Mouse (Mus musculus) lung, postnatal 36 days (tissue): Measurements from ENCODE around the gene Top2a.

Experiments used
- DNase-seq: peaks from one replicate; pipeline ENCODE4 v3.0.0; 2022; ENCODE audit warnings: mixed read lengths

Top2a gene

DNA sequence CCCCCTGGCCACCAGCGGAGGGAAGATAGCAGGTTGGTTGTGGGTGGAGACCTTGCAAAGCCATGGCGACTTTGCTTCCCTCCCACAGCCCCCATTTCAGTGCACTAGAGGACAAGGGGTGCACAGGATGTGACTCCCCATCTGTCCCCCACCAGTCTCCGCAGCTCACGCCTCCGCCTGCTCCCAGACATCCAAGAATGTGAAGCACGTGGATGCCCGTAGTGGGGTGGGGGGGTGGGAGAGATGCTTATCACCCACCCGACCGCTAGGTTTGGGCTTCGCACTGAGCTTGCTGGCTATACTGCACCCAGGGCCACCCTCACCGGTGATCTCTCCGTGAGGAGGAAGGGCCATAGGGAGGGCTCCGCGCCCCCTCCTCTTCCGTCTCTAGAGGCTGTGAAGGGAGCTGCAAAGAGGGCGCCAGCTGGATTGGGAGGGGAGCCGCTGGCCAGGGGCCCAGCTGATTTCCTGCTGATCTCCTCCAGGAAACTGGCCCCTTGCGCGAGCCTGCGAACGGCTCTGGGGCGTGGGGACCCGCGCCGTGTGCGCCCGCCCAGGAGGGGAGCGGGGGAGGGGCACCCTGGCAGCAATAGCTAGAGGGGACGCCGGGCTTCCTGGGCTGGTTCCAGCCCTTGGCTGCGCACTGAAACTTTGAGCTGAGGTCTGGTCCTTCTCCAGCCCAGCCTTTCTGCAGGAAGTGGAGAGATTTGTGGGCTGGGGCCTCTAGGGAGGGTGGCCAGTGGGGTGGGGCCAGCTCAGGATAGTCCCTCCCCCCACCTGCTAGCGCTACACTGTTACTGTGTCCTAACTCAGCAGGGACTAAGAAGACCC, 60.6 kb downstream of the Top2a start:
- peak; percentile 93 for DNase-seq

DNA sequence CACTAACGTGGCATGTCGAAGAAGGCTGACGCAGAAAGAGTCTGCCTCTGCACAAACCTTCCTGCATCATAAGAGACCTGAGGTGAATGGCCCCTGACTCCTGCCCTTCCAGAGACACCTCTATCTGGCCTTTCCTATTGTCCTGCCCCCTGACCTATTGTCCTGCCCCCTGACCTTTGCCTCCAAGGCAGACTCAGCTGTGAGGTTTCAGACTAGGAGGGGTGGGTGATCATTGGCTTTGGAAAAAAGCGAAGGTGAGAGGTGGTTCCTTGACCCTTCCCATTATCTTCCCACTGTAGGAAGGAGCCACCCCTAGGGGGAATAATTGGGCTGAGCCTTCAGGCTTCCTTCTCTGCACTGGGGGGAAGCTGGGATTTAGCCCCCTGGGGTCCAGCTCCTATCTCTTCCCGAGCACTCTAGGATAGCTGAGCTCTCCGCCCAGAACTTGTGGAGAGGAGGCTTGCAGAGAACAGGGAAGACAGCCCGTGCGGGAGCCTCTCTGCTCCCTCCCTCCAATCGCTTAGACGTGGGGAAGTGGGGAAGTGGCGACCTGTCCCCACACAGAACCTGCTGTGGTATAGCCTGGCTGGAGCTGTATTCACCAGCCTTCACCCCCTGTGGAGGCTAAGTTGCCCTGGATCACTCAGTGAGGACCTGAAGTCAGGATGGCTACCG, 61.4 kb downstream of the Top2a start:
- no peak for DNase-seq

DNA sequence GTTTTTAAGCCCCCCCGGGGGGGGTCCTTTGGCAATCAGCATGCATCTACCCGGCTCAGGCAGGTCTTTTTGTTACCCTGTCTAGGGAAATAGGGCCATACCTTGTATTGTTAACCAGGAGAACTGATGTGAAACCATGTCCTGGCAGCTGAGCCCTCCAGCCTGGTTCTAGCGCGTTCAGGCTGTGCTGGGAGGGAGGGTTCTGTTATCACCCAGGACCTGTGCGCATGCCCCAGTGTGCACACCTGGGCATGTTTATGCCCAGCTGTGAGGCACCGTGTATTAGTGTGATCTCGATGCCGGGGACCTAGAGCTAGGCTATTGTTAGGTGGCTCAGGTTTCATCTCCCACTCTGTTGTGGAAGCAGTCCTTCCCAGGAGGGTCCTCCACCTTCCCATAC, 62.2 kb downstream of the Top2a start:
- DNase-seq = no peak

DNA sequence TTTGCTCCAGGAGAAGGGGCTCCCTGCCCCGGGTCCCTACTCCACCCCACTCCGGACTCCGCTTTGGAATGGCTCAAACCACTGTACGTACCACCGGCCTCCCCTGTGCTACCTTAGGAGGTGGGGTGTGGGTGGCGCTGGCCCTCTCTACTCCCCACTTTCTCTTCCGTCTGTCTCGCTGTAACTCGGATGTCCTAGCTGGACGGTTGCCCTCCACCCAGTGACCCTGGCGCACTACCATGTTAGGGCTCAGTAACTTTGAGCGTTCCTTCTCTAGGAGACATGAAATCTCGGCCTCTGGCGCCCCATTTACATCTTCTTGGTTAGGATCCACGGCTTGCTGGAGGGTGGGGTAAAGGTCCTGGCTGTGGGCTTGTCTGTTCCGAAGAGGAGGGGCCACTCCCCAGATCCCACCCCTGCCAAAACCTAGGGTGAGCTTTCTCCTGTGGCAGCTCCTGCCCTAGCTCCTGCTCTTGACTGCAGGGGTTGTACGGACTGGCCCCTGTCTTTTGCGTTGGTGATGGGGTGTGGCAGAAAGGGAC, 62.9 kb downstream of the Top2a start:
- peak; percentile 62 for DNase-seq

DNA sequence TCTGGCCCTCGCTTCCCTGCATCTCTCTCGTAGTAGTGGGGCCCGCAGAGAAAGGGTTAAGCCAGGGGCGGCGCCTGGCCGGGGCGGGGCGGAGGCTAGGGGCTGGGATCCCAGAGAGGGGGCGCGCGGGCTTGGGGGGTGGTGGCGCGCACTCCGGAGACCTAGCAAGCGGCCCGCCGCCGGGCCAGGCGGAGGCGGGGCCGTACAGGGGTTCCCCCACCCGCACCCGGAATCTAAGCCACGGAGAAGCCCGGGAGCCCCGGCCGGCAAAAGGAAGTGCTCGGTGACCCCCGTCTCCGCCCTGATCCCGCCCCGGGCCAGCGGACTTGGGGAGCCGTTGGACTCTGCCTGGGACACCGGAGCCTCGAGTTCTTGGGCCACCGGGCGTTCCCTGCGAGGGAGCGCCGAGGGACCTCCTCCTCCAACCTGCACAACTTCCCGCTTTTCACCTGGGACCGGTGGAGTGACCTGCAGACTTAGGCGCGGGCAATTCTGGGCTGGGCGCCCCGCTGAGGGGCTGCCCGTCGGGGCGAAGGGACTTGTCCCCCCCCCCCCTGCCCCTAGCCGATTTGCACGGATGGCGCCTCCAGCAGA, 63.6 kb downstream of the Top2a start:
- peak; percentile 90 for DNase-seq

DNA sequence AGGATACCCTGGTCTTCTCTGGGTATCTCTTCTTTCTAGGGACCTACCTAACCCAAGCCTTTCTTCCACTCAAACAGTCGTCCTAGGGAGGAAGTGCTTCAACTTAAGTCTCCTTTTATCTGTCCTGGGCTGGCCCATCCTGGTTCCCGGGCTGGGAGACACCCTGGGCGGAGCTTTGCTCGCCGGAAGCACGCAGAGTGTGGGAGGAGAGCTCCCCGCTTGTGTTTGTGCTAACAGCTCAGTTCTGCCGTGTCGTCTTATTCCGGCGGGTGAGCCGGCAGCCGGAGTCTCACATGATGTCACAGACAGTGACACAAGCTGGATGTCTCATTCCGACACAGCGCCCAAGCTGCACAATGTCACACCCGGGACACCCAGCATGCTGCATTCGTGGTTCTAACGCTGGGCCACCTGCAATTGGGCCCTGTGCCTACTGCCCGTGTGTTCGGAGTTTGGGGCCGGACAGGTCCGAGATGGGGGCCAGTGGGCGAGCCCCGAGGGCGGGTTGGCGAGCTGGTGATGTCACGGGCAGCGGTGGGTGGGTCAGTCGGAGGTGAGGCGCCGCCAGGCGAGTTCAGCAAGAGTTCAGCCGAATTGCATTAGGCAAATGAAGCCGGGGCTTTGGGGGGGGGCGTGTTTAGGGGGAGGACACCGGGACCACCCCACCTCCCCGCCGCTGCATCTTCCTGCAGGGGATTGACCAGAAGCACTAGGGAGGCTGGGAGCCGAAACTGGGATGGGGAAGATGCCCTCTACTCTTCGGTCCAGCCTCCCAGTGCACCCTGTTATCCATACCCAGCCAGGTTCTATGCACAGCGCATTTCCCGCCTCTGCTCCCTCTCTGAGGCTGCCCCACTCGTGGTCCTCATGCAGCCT, 64.3 kb downstream of the Top2a start:
- DNase-seq = peak; percentile 95

DNA sequence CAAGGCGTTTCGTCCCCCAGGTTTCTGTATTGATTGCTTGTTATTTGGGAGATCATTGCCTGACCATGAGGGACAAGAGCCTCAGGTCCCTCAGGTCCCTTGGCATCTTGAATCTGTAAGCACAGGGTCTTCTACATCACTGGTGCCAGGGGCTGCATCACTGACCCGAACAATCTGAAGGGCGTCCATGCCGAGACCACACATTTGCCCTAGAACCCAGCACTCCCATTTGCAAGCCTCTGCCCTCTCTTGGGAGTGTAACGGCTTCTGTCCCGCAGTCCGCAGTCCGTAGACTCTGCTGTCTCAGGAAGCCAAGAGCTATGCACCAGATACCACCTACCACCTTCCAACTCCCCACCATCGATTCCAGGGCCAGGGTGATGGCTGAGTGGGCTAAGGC, 67.6 kb downstream of the Top2a start:
- no peak for DNase-seq

DNA sequence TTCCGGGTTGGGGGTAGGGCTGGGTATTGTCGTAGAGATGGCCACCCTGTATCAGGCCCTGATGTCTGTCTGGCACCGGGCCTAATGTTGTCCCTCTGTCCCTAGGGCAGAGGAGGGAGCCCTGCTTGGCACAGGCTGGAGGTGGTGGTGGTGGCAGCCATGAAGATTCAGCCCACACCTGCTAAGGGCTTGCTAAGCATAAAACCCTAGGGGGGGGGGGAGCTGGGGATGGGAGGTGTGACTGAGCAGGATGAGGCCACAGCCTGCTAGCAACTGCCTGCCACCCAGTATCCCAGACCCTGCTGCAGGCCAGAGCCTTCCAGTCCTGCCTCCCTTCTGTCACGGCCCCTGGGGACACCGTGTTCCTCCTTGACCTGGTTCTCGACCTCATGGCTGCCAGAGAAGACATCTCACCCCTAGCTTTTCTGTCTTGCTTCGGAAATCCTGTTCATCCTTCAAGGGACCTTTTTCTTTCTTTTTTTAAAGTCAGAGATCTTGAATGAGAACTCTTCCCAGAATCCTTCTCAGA, 68.2 kb downstream of the Top2a start:
- DNase-seq = no peak

DNA sequence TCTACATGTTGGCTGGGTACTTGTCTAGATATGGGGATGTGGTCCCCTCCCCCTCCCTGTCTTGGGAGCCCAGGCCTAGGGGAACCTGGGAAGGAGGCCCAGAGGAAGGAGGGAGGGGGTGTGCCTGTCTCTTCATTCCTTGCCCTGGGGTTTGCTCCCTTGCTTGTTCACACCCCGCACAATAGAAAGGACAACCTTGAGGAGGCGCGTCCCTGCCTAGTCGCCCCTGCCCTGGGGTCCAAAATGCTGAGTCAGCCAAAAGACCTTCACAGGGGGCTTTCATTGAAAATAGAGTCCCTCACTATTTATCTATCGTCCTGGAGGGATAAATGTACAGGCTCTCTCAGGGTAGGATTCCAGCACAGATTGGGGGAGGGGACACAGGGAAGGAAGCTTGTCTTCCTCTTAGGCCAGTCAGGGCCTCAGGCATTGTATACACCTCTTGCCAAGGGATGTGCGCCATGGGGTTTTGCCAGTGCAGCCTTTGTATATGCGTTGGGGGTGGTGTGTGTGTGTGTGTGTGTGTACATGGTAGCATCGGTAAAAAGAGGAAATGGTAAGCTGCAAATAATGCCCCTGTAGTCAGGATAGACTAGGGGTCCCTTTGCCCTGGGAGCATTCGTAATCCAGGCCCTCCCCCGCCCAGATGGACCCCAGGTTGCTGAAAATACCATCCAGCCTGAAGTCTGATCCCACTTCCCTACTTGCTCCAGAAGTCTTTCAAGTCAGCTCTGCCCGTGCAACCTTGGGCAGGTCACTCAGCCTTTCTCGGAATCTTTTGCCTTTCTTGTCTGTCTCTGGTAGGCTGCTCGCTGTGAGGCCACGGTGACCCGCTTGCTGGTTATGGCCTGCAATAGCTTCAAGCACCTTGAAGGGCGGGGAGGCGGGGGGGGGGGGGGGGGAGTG, 68.9 kb downstream of the Top2a start:
- peak; percentile 78 for DNase-seq

DNA sequence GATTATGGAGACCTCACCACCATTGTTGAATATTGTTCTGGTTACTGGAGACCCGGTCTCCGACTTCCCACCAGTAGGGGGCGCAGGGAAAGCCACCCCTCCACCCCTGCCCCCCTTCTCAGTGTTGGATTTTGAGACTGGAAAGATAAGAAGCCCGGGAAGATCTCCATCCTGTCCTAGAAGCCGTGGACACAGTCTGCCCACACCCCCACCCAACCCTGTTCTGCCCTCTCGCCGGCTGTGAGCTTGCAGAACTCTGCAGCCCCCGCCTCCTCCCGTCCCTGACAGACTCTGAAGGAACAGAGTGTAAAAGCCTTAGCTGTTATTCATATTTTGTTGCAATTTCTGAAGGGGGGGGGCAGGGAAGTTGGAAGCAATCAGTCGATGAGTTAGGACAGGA, 69.6 kb downstream of the Top2a start:
- DNase-seq = peak; percentile 92

DNA sequence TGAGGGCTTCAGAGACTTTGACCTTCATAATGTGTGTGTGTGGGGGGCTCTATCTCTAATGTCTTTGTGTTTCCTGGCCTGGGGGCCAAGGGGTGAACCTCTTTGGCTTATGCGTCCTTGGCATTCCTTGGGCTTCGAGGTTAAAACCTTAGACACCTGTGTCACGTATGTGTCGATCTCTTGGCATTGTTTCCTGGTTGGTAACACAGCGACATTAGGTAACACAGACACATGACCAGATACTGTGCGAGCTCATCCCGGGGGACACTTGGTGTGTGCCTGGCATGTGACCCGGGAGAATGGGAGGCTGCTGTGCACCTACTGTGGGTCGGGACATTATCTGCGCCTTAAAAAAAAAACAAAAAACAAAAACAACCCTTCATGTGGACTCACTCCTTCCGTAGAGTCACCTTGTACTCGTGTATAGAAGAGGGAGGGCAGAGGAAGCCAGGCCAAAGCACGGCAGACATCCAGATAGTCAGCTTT, 70.1 kb downstream of the Top2a start:
- no peak for DNase-seq

DNA sequence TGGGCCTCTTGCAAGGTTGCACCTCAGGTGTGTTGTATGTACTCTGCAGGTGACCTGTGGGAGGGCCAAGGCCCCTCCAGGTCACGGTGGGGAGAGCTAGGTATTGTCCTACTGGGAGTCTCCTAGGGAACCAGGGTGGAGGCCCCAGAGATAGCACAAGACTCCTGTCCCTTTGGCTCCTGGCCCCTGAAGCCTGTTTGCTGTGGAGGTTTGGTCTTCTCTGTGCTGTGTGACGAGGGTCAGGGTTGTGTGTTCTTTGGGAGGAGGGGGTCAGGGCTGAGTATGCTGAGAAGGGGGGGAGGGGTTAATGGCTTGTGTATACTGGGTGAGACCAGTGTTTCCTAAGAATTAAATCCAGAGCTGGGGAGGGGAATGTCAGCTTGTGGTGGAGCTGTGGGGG, 70.6 kb downstream of the Top2a start:
- no peak for DNase-seq

DNA sequence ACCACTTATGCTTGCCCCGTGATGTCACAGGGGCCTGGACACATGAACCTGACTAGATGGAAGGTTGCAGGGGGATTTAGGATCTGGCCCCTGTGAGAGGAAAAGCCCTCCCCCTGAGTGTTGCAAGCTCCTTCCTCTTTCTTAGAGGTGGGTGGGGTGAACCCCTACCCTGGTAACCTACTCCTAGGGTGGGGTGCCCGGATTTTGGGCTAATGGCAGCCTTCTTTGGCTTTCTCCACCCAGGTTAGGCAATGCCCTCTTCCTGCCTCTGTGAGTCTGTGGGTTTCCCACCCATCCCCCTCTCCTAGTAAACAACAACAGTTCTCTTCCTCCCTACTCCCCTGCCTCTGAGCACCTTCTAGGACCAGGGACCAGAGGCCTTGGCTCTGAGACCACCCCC, 71.3 kb downstream of the Top2a start:
- peak; percentile 72 for DNase-seq

DNA sequence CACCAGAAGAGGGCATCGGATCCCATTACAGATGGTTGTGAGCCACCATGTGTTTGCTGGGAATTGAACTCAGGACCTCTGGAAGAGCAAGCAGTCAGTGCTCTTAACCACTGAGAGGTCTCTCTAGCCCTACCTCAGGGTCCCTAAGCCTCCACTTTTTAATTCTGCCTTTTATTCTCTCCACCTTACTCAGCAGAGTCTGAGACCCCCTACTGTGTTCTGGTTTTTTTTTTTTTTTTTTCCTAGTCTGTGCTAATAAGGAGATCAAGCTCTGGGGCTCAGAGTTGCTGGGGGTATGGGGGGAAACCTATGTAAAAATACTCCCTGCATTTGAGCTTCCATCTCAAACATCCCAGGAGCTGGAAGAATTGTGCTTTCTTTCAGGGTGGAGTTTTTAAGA, 71.9 kb downstream of the Top2a start:
- no peak for DNase-seq

DNA sequence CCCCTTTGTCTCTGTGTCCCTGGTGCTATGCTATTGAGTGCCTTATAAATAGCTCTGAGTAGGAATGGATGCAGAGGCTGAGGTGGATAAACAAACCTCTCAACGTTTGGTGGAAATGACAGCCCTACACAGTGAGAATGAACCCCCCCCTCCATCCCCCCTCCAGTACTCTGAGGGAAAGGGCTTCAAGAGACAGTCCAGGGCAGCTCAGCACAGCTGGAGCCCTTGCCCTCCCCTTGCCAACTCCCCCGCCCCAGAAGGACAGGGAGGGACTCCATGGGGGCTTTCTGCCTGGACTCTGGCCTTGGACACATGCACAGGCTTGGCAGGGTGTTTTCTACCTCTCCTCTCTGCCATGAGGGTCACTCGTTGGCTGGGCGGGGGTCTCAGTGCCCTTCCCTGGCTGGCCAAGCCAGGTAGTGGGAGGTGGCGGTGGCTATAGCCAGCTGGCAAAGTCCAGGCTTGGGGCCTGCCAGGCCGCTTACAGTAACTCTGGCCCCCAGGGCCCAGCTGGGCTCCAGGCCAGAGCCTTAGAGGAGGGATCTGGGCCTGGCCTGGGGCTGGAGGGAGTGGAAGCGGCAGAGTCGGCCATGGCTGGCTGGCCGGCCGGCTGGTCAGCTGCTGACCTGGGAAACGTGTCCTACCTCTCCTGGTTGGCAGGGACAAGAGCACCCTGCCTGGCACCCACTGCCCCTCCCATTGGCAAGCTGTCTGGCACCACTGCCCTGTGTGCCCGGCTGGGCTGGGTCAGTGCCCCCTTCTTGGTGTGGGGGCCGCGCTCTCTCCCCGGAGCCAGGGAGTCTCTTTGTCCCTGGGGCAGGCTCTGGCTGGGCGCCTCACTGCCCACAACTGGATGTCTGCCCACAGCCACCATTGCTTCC, 72.7 kb downstream of the Top2a start:
- peak; percentile 84 for DNase-seq

DNA sequence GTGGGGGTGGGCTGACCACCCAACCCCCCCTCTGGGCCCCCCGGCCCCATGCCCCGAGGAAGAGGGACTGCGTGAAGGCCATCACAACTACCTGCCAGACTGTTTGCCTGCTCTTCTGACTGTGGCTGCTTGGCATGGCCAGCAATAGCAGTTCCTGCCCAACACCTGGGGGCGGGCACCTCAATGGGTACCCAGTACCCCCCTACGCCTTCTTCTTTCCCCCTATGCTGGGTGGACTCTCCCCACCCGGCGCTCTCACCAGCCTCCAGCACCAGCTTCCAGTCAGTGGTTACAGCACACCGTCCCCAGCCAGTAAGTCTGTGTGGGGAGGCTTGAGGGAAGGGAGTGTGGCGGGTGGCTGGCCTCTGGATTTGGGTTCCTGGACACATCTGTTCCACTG, 73.5 kb downstream of the Top2a start:
- DNase-seq = no peak

DNA sequence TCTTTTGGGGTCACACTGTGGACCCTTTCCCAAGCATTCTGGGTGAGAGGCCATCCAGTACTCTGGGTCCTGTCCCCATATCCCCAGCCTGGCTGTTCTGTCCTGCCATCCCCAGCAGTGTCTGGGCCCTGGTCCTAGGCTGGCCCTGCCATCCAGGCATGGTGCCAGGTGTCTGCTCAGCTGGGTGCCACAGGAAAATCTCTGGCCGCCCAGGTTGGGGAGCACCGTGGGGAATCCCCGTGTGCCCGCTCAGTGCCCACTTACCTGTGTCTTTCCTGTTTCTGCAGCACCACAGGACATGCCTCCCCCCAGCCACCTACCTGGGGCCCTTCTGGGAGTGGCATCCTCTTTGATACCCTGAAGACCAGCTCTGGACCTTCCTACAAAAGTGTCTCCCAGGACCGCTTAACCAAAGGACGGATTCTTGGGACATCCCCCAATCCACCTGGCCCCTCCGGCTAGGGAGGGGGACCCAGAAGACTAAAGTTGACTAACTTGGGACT, 74.0 kb downstream of the Top2a start:
- no peak for DNase-seq

DNA sequence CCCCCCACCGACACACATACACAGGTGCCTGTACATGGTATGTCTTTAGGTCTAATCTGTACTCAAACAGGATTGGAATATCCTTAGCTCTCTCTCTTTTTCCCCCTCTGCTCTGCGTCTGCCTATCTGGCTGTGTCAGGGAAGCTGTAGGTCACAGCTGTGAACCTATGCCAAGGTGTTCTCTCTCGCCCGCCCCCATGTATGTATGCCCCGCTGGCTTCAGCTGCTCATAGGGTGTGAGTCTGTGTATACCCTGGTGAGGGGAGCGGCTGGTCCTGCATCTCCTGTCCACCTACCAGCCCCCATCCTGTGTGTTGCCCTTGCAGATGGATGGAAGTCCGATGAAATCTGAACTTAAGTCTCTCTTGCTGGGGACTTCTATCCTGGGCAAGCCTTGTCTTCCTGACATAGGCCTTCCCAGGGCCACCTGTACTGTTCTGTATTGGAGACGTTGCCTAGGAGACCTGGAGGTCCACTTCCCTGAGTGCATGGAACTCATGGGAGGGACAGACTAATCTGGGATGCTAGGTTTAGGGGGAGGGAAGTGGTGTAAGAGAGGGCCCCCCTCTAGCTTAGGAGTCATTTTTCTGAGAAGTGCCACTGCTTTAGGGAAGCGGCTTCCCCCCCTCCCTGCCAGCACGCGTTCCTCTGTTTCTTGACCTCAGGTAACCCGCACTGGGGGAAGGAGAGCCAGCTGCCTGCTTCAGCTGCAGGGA, 74.6 kb downstream of the Top2a start:
- no peak for DNase-seq

DNA sequence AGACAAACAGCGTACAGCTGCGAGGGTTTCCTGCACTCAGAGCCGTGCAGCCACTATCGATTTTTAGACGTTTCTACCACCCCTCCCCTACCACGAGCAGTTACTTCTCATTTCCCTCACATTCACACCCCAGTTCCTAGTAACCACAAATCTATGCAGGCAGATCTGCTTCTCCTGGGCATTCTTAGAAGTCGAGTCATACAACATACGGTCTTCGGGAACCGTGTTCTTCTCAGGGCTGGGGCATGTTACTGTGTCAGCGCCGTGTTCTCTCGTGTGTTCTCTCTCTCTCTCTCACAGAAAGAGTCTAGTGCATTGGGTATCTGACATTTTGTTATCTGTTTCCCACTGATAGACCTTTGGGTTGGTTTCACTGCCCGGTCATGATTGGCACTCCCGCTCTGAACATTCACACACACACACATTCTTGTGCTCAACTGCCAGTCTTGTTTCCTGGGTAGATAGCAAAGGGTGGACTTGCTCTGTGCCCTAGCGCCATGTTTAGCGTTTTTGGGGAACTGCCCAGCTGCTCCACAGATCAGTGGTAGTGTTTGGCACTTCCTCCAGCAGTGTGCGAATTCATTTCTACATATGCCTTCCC, 75.9 kb downstream of the Top2a start:
- DNase-seq = no peak
